Mouse (Mus musculus): Measurements from ENCODE around the gene Zfp771. TPM values are rescaled to one million over a fixed set of nuclear protein-coding genes. Genes with fewer than 3 reads are reported as not detected.

Gene Zfp771
- polyA plus RNA-seq, 1 experiment from 2014 or later: 39.7 TPM

GRCm38 (mm10) chr7:127224616-127225015, 19.5 kb upstream of the Zfp771 start:
- no peak for ATAC-seq (replicated peaks; ENCODE audit: insufficient number of reproducible peaks, low FRiP score, low TSS enrichment)
- Histone ChIP-seq H3K36me3 (ENCODE audit: control insufficient read depth, insufficient read depth, low read length) (no peaks in the 10 kb centered on the region), H3K4me2 (no peak overlapping the region), H3K27ac (ENCODE audit: low read depth, low read length) (no peak overlapping the region), H3K9me3 (replicated peaks; ENCODE audit: control insufficient read depth, low read length) (no peaks in the 10 kb centered on the region), H3K4me3 (ENCODE audit: low read depth, low read length) (no peak overlapping the region), H3K4me1 (ENCODE audit: control insufficient read depth, insufficient read depth, low read length) (no peaks in the 10 kb centered on the region), H3K27me3 (ENCODE audit: control insufficient read depth, insufficient read depth, low read length) (no peaks in the 10 kb centered on the region), H3K9ac (ENCODE audit: low read depth, low read length) (no peak overlapping the region)
- 89% methylated on average over 6 of the region's 6 CpGs for WGBS (ENCODE audit: insufficient replicate concordance)

- no peak overlapping the region for H3K9ac ChIP-seq (ENCODE audit: low read depth, low read length)
- no peaks in the 10 kb centered on the region for H3K27me3 ChIP-seq (ENCODE audit: control insufficient read depth, insufficient read depth, low read length)
- H3K36me3 ChIP-seq (ENCODE audit: control insufficient read depth, insufficient read depth, low read length): no peaks in the 10 kb centered on the region
- peak; percentile 60; the same call in 1 of the 2 replicates for ATAC-seq (replicated peaks; ENCODE audit: insufficient number of reproducible peaks, low FRiP score, low TSS enrichment)
- H3K4me1 ChIP-seq (ENCODE audit: control insufficient read depth, insufficient read depth, low read length): 0 out of 2 replicates have a peak, but pooled peaks cover 4% of the 10 kb centered on the region
- no peaks in the 10 kb centered on the region for H3K9me3 ChIP-seq (replicated peaks; ENCODE audit: control insufficient read depth, low read length)
- no peak overlapping the region for H3K4me3 ChIP-seq (ENCODE audit: low read depth, low read length)
- 0 out of 2 replicates have a peak overlapping the region, but pooled peaks have one; percentile 50 for H3K27ac ChIP-seq (ENCODE audit: low read depth, low read length)
- 65% methylated on average over 11 of the region's 11 CpGs for WGBS (ENCODE audit: insufficient replicate concordance)
- H3K4me2 ChIP-seq: no peak overlapping the region
These were observed 18.7 kb upstream of the Zfp771 start for GRCm38 (mm10) chr7:127225147-127225995.

- no peak for ATAC-seq (replicated peaks; ENCODE audit: insufficient number of reproducible peaks, low FRiP score, low TSS enrichment)
- Histone ChIP-seq H3K36me3 (ENCODE audit: control insufficient read depth, insufficient read depth, low read length) (no peaks in the 10 kb centered on the region), H3K9me3 (replicated peaks; ENCODE audit: control insufficient read depth, low read length) (no peaks in the 10 kb centered on the region), H3K27me3 (ENCODE audit: control insufficient read depth, insufficient read depth, low read length) (no peaks in the 10 kb centered on the region), H3K4me2 (no peak overlapping the region), H3K4me1 (ENCODE audit: control insufficient read depth, insufficient read depth, low read length) (peaks cover 16% of the 10 kb centered on the region), H3K27ac (ENCODE audit: low read depth, low read length) (no peak overlapping the region), H3K4me3 (ENCODE audit: low read depth, low read length) (no peak overlapping the region), H3K9ac (ENCODE audit: low read depth, low read length) (no peak overlapping the region)
- WGBS (ENCODE audit: insufficient replicate concordance): 59% methylated on average over 4 of the region's 4 CpGs
These were observed 15.3 kb upstream of the Zfp771 start for GRCm38 (mm10) chr7:127228615-127229303.

GRCm38 (mm10) chr7:127231376-127231775, 12.7 kb upstream of the Zfp771 start:
- Histone ChIP-seq H3K9ac (ENCODE audit: low read depth, low read length) (peak overlapping the region; percentile 98), H3K4me2 (peak overlapping the region; percentile 85), H3K9me3 (replicated peaks; ENCODE audit: control insufficient read depth, low read length) (no peaks in the 10 kb centered on the region), H3K4me3 (ENCODE audit: low read depth, low read length) (peak overlapping the region; percentile 98), H3K4me1 (ENCODE audit: control insufficient read depth, insufficient read depth, low read length) (peaks cover 16% of the 10 kb centered on the region), H3K36me3 (ENCODE audit: control insufficient read depth, insufficient read depth, low read length) (peaks cover 12% of the 10 kb centered on the region), H3K27me3 (ENCODE audit: control insufficient read depth, insufficient read depth, low read length) (no peaks in the 10 kb centered on the region), H3K27ac (ENCODE audit: low read depth, low read length) (0 out of 2 replicates have a peak overlapping the region, but pooled peaks have one; percentile 99)
- WGBS (ENCODE audit: insufficient replicate concordance): 78% methylated on average over 3 of the region's 3 CpGs
- ATAC-seq (replicated peaks; ENCODE audit: insufficient number of reproducible peaks, low FRiP score, low TSS enrichment): no peak

- Histone ChIP-seq H3K4me2 (peak overlapping the region; percentile 85), H3K9ac (ENCODE audit: low read depth, low read length) (peak overlapping the region; percentile 98)
These were observed 12.1 kb upstream of the Zfp771 start for GRCm38 (mm10) chr7:127231826-127232621.

GRCm38 (mm10) chr7:127232622-127233367, 11.3 kb upstream of the Zfp771 start, which contains the start of the genes Zfp553 and Sept1:
Gene Zfp553, plus strand, starts transcription at chr7:127233061.
Gene Sept1, minus strand, starts transcription at chr7:127233130.
- Histone ChIP-seq H3K4me2 (peak within 1 kb of the TSS; percentile 85), H3K27me3 (ENCODE audit: control insufficient read depth, insufficient read depth, low read length) (no peaks in the 10 kb centered on the region), H3K4me1 (ENCODE audit: control insufficient read depth, insufficient read depth, low read length) (peaks cover 16% of the 10 kb centered on the region), H3K9me3 (replicated peaks; ENCODE audit: control insufficient read depth, low read length) (no peaks in the 10 kb centered on the region), H3K4me3 (ENCODE audit: low read depth, low read length) (peak within 1 kb of the TSS; percentile 98), H3K9ac (ENCODE audit: low read depth, low read length) (peak within 1 kb of the TSS; percentile 98), H3K27ac (ENCODE audit: low read depth, low read length) (peak within 1 kb of the TSS; percentile 99), H3K36me3 (ENCODE audit: control insufficient read depth, insufficient read depth, low read length) (peaks cover 24% of the 10 kb centered on the region)
- ATAC-seq (replicated peaks; ENCODE audit: insufficient number of reproducible peaks, low FRiP score, low TSS enrichment): peak; percentile 86
- under 1% methylated on average over 63 of the region's 64 CpGs for WGBS (ENCODE audit: insufficient replicate concordance)

More at GRCm38 (mm10) chr7:127231826-127232621, 12.1 kb upstream of the Zfp771 start:
- Histone ChIP-seq H3K4me1 (ENCODE audit: control insufficient read depth, insufficient read depth, low read length) (peaks cover 16% of the 10 kb centered on the region), H3K27ac (ENCODE audit: low read depth, low read length) (peak overlapping the region; percentile 99), H3K36me3 (ENCODE audit: control insufficient read depth, insufficient read depth, low read length) (peaks cover 18% of the 10 kb centered on the region), H3K4me3 (ENCODE audit: low read depth, low read length) (peak overlapping the region; percentile 98), H3K9me3 (replicated peaks; ENCODE audit: control insufficient read depth, low read length) (no peaks in the 10 kb centered on the region), H3K27me3 (ENCODE audit: control insufficient read depth, insufficient read depth, low read length) (no peaks in the 10 kb centered on the region)
- 9% methylated on average over 20 of the region's 20 CpGs for WGBS (ENCODE audit: insufficient replicate concordance)
- no peak for ATAC-seq (replicated peaks; ENCODE audit: insufficient number of reproducible peaks, low FRiP score, low TSS enrichment)

GRCm38 (mm10) chr7:127233368-127233749, 10.7 kb upstream of the Zfp771 start:
- peak; percentile 13 for ATAC-seq (replicated peaks; ENCODE audit: insufficient number of reproducible peaks, low FRiP score, low TSS enrichment)
- Histone ChIP-seq H3K4me2 (peak overlapping the region; percentile 85), H3K27ac (ENCODE audit: low read depth, low read length) (peak overlapping the region; percentile 99), H3K4me1 (ENCODE audit: control insufficient read depth, insufficient read depth, low read length) (peaks cover 16% of the 10 kb centered on the region), H3K9me3 (replicated peaks; ENCODE audit: control insufficient read depth, low read length) (no peaks in the 10 kb centered on the region), H3K4me3 (ENCODE audit: low read depth, low read length) (peak overlapping the region; percentile 98), H3K36me3 (ENCODE audit: control insufficient read depth, insufficient read depth, low read length) (peaks cover 29% of the 10 kb centered on the region), H3K9ac (ENCODE audit: low read depth, low read length) (peak overlapping the region; percentile 98), H3K27me3 (ENCODE audit: control insufficient read depth, insufficient read depth, low read length) (no peaks in the 10 kb centered on the region)
- WGBS (ENCODE audit: insufficient replicate concordance): under 1% methylated on average over 27 of the region's 27 CpGs

Data from heart, embryonic 11.5 days (tissue).